Mouse (Mus musculus) fibroblast of lung, adult 2 months (primary cell): ENCODE results near the gene Ttc9b.
A peak's percentile ranks its signal among the peaks of the same experiment; 100 is the strongest.
"Not testable (repeated sequence)": the region's sequence is repeated elsewhere in the genome, so short reads cannot be mapped to it uniquely, and the experiment has no call there.

Source experiments
- DNase-seq: peaks from one replicate; pipeline ENCODE4 v3.0.0-alpha.2; 2011; ENCODE audit warnings: low read depth

Gene Ttc9b

DNA sequence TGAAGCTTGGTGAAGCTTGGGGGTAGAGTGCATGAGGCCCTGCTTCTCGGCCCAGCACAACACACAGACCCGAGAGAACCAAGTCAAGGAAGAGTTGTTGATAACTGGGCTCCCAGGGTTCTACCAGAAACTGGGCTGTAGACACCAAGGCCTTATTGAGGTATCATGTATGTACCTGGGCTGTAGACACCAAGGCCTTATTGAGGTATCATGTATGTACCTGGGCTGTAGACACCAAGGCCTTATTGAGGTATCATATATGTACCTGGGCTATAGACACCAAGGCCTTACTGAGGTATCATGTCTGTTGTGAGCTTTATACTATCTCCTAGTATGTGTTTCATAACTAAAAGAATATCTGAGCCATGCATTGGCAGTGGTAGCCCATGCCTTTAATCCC is 18.6 kb upstream of the Ttc9b start:
- not testable (repeated sequence) for DNase-seq

GRCm38 (mm10) chr7:27644471-27644870 is 9.2 kb upstream of the Ttc9b start:
- DNase-seq = no peak

DNA sequence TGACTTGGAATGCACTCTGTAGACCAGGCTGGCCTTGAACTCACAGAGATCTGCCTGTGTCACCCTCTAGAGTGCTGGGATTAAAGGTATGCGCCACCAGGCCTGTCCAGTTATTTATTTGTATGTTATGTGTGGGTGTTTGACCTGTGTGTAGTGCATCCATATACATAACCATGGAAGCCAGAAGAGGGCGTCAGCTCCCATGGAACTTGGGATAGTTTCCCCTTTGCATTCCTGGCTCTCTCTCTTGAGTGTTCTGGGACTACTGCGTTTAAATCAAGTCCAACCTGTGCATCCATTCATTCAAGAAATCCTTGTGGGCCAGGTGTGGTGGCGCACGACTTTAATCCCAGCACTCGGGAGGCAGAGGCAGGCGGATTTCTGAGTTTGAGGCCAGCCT is 7.2 kb upstream of the Ttc9b start:
- DNase-seq = no peak

GRCm38 (mm10) chr7:27647281-27648002 is 6.3 kb upstream of the Ttc9b start:
- DNase-seq = no peak

GRCm38 (mm10) chr7:27649723-27650122 is 4.0 kb upstream of the Ttc9b start:
- DNase-seq = no peak

GRCm38 (mm10) chr7:27650949-27651348 is 2.8 kb upstream of the Ttc9b start:
- peak; percentile 65 for DNase-seq

DNA sequence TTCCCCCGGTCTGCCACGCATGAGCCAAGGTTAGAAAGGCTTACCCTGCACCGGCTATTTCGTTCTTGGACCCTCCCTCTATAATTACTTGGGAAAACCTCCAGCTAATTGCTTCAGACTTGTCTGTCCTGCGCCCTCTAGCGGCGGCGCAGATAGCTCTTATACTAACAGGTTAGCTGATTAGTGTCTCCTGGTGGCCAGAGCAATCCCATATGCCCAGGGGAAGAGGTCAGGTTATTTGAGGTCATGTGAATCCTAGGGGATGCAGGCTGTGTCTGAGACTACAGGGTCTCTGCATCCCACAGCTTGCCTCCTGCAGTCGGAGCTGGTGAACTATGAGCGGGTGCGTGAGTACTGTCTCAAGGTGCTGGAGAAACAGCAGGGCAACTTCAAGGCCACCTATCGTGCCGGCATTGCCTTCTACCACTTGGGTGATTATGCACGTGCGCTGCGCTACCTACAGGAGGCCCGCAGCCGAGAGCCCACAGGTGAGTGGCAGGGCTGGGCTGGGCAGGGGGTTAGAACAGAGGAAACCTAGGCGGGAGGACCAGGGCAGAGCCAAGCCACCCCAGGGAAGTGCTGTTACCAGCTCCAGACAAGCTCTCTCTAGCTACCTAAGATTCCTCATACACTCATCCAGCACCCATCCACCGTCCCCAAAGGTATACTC is 1.0 kb downstream of the Ttc9b start:
- no peak for DNase-seq

DNA sequence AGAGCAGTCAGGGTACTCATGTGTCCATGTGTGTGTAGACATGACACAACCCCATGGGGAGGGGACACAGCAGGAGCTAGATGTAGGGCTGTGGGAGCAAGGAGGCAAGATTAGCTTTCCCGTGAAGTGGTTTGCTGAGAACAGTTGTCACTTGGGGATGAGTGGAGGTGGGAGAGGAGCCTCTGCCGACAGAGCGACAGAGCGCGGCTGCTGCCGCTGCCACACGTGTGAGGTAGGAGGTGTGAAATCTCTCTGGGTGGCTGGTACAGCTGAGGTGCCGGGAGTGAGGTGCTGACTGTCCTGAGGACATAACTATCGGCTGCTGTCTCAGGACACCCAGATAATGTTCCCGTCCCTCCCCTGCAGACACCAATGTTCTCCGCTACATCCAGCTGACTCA is 1.8 kb downstream of the Ttc9b start:
- DNase-seq = no peak

GRCm38 (mm10) chr7:27656600-27656999 is 2.9 kb downstream of the Ttc9b start:
- DNase-seq = no peak

- DNase-seq = no peak
Measured at GRCm38 (mm10) chr7:27657824-27658395, 4.2 kb downstream of the Ttc9b start.

DNA sequence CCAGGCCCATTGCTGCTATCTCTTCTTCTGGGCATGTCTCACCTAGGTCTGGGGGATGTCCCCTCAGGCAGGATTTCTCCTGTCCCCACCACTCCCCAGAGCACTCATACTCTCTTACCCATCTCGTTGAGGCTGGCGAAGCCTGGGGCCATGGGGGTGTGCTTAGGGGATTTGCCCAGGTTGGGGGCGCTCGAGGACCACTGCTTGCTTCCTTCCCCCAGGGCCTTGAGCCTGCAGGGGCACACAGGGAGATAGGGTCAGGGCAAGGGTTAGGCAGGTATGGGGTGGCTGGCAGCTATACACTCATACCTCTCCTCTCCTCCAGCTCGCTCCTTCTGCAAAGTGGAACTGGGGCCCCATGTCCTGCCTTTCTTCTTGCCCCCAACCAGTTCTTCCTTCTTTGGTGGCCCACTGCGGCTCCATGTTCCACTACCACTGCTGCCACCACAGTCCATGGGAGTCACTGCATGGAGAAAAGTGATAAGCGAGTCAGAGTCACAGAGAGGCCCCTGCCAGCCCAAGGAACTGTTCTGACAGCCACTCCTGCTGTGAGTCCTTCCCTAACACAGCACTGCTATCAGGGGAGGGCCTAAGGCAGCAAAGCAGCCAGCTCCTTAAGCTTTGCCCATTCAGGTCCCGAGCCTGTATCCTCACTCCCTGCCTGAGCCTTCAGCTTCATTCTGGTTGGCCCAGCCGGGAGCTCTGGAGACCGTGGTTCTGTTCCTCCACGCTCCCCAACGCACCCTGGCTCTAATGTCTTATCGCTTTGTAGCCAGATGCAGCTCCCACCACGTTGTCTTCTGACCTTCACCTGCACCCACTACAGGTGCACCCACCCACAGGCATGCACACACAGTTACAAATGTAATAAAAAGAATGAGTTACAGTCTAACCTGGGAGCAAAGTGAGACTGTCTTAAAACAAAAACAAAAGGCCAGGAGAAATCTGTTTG is 5.3 kb downstream of the Ttc9b start:
- no peak for DNase-seq

GRCm38 (mm10) chr7:27662038-27662437 is 8.3 kb downstream of the Ttc9b start:
- no peak for DNase-seq

- no peak for DNase-seq
Measured at GRCm38 (mm10) chr7:27673064-27673574, 19.4 kb downstream of the Ttc9b start.

GRCm38 (mm10) chr7:27673575-27674131 is 19.9 kb downstream of the Ttc9b start:
- no peak for DNase-seq

GRCm38 (mm10) chr7:27674195-27674521 is 20.4 kb downstream of the Ttc9b start:
- no peak for DNase-seq

- DNase-seq = peak; percentile 92
Measured at GRCm38 (mm10) chr7:27674522-27675221, 21.0 kb downstream of the Ttc9b start, which contains the start of gene Map3k10. TSS of gene Map3k10 (minus strand) at chr7:27674598.

DNA sequence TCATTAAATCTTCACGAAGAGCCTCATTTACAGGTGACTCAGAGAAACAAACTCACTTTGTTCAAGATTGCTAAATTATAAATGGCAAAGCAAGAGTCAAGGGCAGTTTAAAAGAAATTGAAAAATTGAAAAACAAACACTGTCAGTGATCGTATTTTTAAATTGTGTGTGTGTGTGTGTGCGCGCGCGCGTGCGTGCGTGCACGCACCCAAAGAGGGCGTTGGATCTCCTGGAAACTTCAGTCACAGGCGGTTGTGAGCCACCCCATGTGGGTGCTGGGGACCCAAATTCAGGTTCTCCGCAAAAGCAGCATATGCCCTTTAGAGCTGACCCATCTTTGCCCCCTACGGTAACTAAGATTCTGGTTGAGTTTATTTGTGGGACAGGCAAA is 21.5 kb downstream of the Ttc9b start:
- DNase-seq = no peak

- DNase-seq = no peak
Measured at GRCm38 (mm10) chr7:27683218-27683617, 29.5 kb downstream of the Ttc9b start.

DNA sequence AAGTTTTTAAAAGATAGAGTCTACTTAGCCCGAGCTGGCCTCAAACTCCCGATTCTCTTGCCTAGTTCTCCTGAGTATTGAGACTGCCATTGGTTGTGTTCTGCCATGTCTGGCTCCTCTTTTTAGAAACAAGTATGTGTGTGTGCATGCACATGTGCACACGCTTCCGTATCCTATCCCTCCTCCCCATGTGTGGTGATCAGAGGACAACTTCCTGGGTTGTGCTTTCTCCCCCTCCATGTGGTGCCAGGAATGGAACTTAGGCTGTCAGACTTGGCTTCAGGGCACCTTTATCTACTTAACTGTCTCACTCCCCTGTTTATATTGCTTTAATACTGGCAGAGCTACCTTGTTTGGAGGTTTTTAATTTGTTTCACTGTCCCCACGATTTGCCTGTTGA is 31.5 kb downstream of the Ttc9b start:
- DNase-seq = no peak

DNA sequence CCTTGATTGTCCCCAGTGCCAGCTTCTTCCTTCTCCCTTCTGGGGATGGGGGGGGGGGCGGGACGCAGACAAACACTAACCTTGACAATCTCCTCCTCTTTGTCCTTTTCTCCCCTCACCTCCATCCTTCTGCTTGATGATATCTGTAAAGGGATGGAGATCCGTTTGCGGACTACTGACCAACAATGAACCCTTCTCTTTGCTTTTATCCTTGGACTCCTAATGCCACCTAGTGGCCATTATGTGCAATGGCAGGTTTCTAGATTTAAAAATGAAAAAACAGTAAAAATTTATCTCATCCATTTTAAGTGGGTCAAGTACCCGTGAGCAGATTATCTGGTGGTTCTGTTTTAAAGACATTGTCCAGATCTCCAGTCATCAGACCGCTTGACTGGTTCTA is 32.0 kb downstream of the Ttc9b start:
- no peak for DNase-seq

DNA sequence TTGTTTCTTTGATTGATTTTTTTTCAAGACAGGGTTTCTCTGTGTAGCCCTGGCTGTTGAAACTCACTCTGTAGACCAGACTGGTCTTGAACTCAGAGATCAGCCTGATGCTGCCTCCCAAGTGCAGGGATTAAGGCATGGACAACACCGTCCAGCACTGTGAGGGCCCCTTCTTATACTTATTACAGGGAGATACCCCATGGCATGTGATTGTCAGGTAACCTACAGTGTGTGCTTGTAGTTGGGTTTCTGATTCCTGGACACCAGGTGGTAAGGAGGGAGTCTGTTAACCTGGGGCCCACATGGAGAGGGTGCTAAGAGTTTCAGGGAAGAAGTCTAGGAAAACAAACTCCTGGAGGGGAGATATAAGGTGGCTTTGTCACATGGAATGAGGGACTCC is 33.3 kb downstream of the Ttc9b start:
- no peak for DNase-seq
